Mouse (Mus musculus) lung, embryonic 15.5 days (tissue): ENCODE measurements around the gene Fli1. TPM values are rescaled to one million over a fixed set of nuclear protein-coding genes. Genes with fewer than 3 reads are reported as not detected.

Source experiments
- ATAC-seq: fragments of 200-750 bp; cut with Nextera tagmentation; 2 replicates; pipeline ENCODE4 v1.8.0; 2017; ENCODE audit warnings: moderate number of reproducible peaks, borderline replicate concordance; ENCODE audit not compliant: low FRiP score, low TSS enrichment; ENCODE audit errors: extremely low read depth
- H3K27ac ChIP-seq: fragments of 300-500 bp; sonication (generic); 2 replicates; pipeline ENCODE4 v1.5.1; 2015; ENCODE audit warnings: moderate library complexity, mild to moderate bottlenecking, inconsistent platforms
- H3K27me3 ChIP-seq: fragments of 300-500 bp; sonication (generic); 2 replicates; pipeline ENCODE4 v1.6.1; 2015; ENCODE audit warnings: inconsistent platforms
- H3K36me3 ChIP-seq: fragments of 300-500 bp; sonication (generic); 2 replicates; pipeline ENCODE4 v1.6.1; 2015; ENCODE audit warnings: inconsistent platforms
- H3K4me1 ChIP-seq: fragments of 300-500 bp; sonication (generic); 2 replicates; pipeline ENCODE4 v1.6.1; 2015; ENCODE audit warnings: inconsistent platforms
- H3K4me2 ChIP-seq: fragments of 300-500 bp; sonication (generic); 2 replicates; pipeline ENCODE4 v1.6.1; 2015; ENCODE audit warnings: inconsistent platforms, mild to moderate bottlenecking, moderate library complexity
- H3K4me3 ChIP-seq: fragments of 300-500 bp; sonication (generic); 2 replicates; pipeline ENCODE4 v1.5.1; 2015; ENCODE audit warnings: mild to moderate bottlenecking, inconsistent platforms
- H3K9ac ChIP-seq: fragments of 300-500 bp; sonication (generic); 2 replicates; pipeline ENCODE4 v1.6.1; 2015; ENCODE audit warnings: inconsistent platforms
- H3K9me3 ChIP-seq: fragments of 300-500 bp; sonication (generic); 2 replicates; pipeline ENCODE4 v1.6.1; 2016; ENCODE audit warnings: inconsistent platforms
- WGBS: fragments of 180-500 bp; shearing (Covaris S2); methylation state at CpG from one replicate; pipeline ENCODE4 v1.1.7; 2015; 5-methylcytosine and 5-hydroxymethylcytosine counted together
- polyA plus RNA-seq: library from polyadenylated mRNA; unstranded; fragments of >200 nt; fragmentation: Nextera tagmentation; extraction: Ambion mirVana; gene quantifications from 2 replicates; pipeline ENCODE4 v1.2.1, GENCODE M21; 2015

The Fli1 gene
- polyA plus RNA-seq, 1 experiment from 2014 or later: 35.2 TPM

- peaks cover 5% of the 10 kb centered on the region; the same call in 1 of the 2 replicates for H3K4me1 ChIP-seq
- no peak overlapping the region for H3K27ac ChIP-seq
- H3K27me3 ChIP-seq: 0 out of 2 replicates have a peak, but pooled peaks cover 5% of the 10 kb centered on the region
- 65% methylated on average over 2 of the region's 2 CpGs for WGBS
- H3K9me3 ChIP-seq: no peaks in the 10 kb centered on the region
- H3K9ac ChIP-seq: no peak overlapping the region
- H3K36me3 ChIP-seq: no peaks in the 10 kb centered on the region
- no peak for ATAC-seq
- no peak overlapping the region for H3K4me3 ChIP-seq
- H3K4me2 ChIP-seq: no peak overlapping the region
Observed at GRCm38 (mm10) chr9:32535201-32535955, 7.3 kb downstream of the Fli1 start.

GRCm38 (mm10) chr9:32534025-32534615 lies 8.5 kb downstream of the Fli1 start:
- ATAC-seq: no peak
- no peak overlapping the region for H3K27ac ChIP-seq
- no peak overlapping the region for H3K4me2 ChIP-seq
- H3K9me3 ChIP-seq: no peaks in the 10 kb centered on the region
- H3K4me3 ChIP-seq: no peak overlapping the region
- H3K4me1 ChIP-seq: no peaks in the 10 kb centered on the region
- H3K27me3 ChIP-seq: 0 out of 2 replicates have a peak, but pooled peaks cover 1% of the 10 kb centered on the region
- H3K9ac ChIP-seq: no peak overlapping the region
- no peaks in the 10 kb centered on the region for H3K36me3 ChIP-seq
- WGBS: 70% methylated on average over 11 of the region's 11 CpGs

- no peaks in the 10 kb centered on the region for H3K36me3 ChIP-seq
Observed at GRCm38 (mm10) chr9:32531588-32531987, 11.1 kb downstream of the Fli1 start.

GRCm38 (mm10) chr9:32530975-32531374 lies 11.7 kb downstream of the Fli1 start:
- no peak for ATAC-seq
- H3K9ac ChIP-seq: no peak overlapping the region

More at GRCm38 (mm10) chr9:32531588-32531987, 11.1 kb downstream of the Fli1 start:
- H3K27me3 ChIP-seq: no peaks in the 10 kb centered on the region
- no peak overlapping the region for H3K27ac ChIP-seq
- H3K4me1 ChIP-seq: no peaks in the 10 kb centered on the region
- H3K9ac ChIP-seq: no peak overlapping the region
- no peak overlapping the region for H3K4me2 ChIP-seq
- H3K4me3 ChIP-seq: no peak overlapping the region
- no peak for ATAC-seq
- WGBS: 71% methylated on average over 4 of the region's 4 CpGs
- H3K9me3 ChIP-seq: no peaks in the 10 kb centered on the region

GRCm38 (mm10) chr9:32530188-32530587 lies 12.5 kb downstream of the Fli1 start:
- 75% methylated on average over 5 of the region's 5 CpGs for WGBS
- Histone ChIP-seq H3K27ac (peak overlapping the region; percentile 40), H3K4me3 (no peak overlapping the region), H3K36me3 (no peaks in the 10 kb centered on the region), H3K4me2 (no peak overlapping the region), H3K4me1 (no peaks in the 10 kb centered on the region), H3K9me3 (no peaks in the 10 kb centered on the region), H3K27me3 (no peaks in the 10 kb centered on the region), H3K9ac (no peak overlapping the region)
- no peak for ATAC-seq

More at GRCm38 (mm10) chr9:32530975-32531374, 11.7 kb downstream of the Fli1 start:
- no peaks in the 10 kb centered on the region for H3K27me3 ChIP-seq
- H3K4me2 ChIP-seq: no peak overlapping the region
- H3K4me3 ChIP-seq: no peak overlapping the region
- 58% methylated on average over 1 of the region's 1 CpGs for WGBS
- no peaks in the 10 kb centered on the region for H3K4me1 ChIP-seq
- no peak overlapping the region for H3K27ac ChIP-seq
- no peaks in the 10 kb centered on the region for H3K9me3 ChIP-seq
- no peaks in the 10 kb centered on the region for H3K36me3 ChIP-seq

- no peaks in the 10 kb centered on the region for H3K9me3 ChIP-seq
Observed at GRCm38 (mm10) chr9:32529594-32529993, 13.1 kb downstream of the Fli1 start.

GRCm38 (mm10) chr9:32527329-32527728 lies 15.3 kb downstream of the Fli1 start:
- no peaks in the 10 kb centered on the region for H3K4me1 ChIP-seq
- no peak overlapping the region for H3K9ac ChIP-seq
- no peaks in the 10 kb centered on the region for H3K27me3 ChIP-seq
- no peak for ATAC-seq
- no peaks in the 10 kb centered on the region for H3K9me3 ChIP-seq
- H3K4me2 ChIP-seq: no peak overlapping the region
- H3K27ac ChIP-seq: no peak overlapping the region
- 82% methylated on average over 7 of the region's 7 CpGs for WGBS
- H3K4me3 ChIP-seq: no peak overlapping the region
- no peaks in the 10 kb centered on the region for H3K36me3 ChIP-seq

More at GRCm38 (mm10) chr9:32529594-32529993, 13.1 kb downstream of the Fli1 start:
- WGBS: 72% methylated on average over 5 of the region's 5 CpGs
- H3K4me3 ChIP-seq: no peak overlapping the region
- peak overlapping the region; percentile 40; the same call in 1 of the 2 replicates for H3K27ac ChIP-seq
- H3K4me1 ChIP-seq: no peaks in the 10 kb centered on the region
- ATAC-seq: no peak
- H3K36me3 ChIP-seq: no peaks in the 10 kb centered on the region
- no peak overlapping the region for H3K9ac ChIP-seq
- H3K4me2 ChIP-seq: no peak overlapping the region
- H3K27me3 ChIP-seq: no peaks in the 10 kb centered on the region

GRCm38 (mm10) chr9:32525787-32526186 lies 16.9 kb downstream of the Fli1 start:
- Histone ChIP-seq H3K27me3 (no peaks in the 10 kb centered on the region), H3K4me1 (peaks cover 6% of the 10 kb centered on the region; the same call in 1 of the 2 replicates), H3K9me3 (no peaks in the 10 kb centered on the region), H3K27ac (0 out of 2 replicates have a peak overlapping the region, but pooled peaks have one; percentile 5), H3K36me3 (no peaks in the 10 kb centered on the region), H3K9ac (no peak overlapping the region), H3K4me2 (no peak overlapping the region), H3K4me3 (no peak overlapping the region)
- ATAC-seq: no peak
- WGBS: 69% methylated on average over 5 of the region's 5 CpGs

- H3K27ac ChIP-seq: peak overlapping the region; percentile 8; the same call in 1 of the 2 replicates
- no peak for ATAC-seq
- peaks cover 34% of the 10 kb centered on the region for H3K4me1 ChIP-seq
- no peaks in the 10 kb centered on the region for H3K27me3 ChIP-seq
- WGBS: 56% methylated on average over 2 of the region's 2 CpGs
- H3K4me2 ChIP-seq: no peak overlapping the region
- H3K9ac ChIP-seq: no peak overlapping the region
- no peaks in the 10 kb centered on the region for H3K9me3 ChIP-seq
- H3K4me3 ChIP-seq: no peak overlapping the region
- H3K36me3 ChIP-seq: no peaks in the 10 kb centered on the region
Observed at GRCm38 (mm10) chr9:32522536-32523245, 20.0 kb downstream of the Fli1 start.

GRCm38 (mm10) chr9:32521331-32521730 lies 21.3 kb downstream of the Fli1 start:
- Histone ChIP-seq H3K4me2 (no peak overlapping the region), H3K4me3 (no peak overlapping the region), H3K27ac (no peak overlapping the region; the same call in 1 of the 2 replicates), H3K27me3 (no peaks in the 10 kb centered on the region), H3K9ac (no peak overlapping the region), H3K4me1 (peaks cover 36% of the 10 kb centered on the region), H3K36me3 (no peaks in the 10 kb centered on the region), H3K9me3 (no peaks in the 10 kb centered on the region)
- no peak for ATAC-seq
- 49% methylated on average over 3 of the region's 3 CpGs for WGBS

- no peak for ATAC-seq
- H3K36me3 ChIP-seq: no peaks in the 10 kb centered on the region
- H3K27me3 ChIP-seq: no peaks in the 10 kb centered on the region
- H3K27ac ChIP-seq: no peak overlapping the region; the same call in 1 of the 2 replicates
- H3K4me1 ChIP-seq: peaks cover 37% of the 10 kb centered on the region
- H3K9ac ChIP-seq: no peak overlapping the region
- no peak overlapping the region for H3K4me2 ChIP-seq
- no peak overlapping the region for H3K4me3 ChIP-seq
- 61% methylated on average over 6 of the region's 6 CpGs for WGBS
- no peaks in the 10 kb centered on the region for H3K9me3 ChIP-seq
Observed at GRCm38 (mm10) chr9:32520821-32521220, 21.8 kb downstream of the Fli1 start.
